In the genomic region with DNA sequence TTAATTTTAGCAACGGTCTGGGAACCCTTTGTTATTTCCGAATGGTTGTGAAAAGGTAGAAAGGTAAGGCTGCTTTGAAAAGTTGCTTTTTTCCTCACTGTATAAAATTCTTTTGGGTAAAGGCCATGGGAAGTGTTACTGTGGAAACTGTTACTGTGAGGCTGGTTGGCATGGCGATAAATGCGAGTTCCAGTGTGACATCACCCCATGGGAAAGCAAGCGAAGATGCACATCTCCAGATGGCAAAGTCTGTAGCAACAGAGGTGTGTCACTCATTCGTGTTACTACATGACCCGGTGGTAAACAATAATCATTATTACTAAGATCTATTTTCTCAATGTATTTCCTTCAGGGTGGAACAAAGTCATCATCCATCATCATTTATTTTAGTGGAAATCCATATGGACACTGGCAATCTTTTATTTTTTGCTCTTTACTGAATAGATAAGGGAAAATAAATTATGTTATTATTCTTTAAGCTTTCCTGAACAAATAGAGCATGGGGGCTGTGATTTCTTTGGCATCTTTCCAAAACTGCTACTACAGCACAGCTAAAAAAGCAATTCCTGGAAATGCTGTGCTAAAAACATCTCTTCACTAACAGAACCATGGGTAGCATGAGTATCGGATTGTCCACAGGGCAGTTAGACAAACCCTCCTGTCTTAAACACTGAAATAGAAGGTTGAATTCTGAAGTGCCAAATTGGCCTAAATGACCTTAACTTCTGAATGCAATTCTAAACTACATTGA, we compare ENCODE assay signal across 14 mouse cellular contexts.
DNase-seq lines count a peak whose midpoint lies in the region; ATAC-seq lines count a peak whose summit lies in the region.
"Had no signal": no experiment of that assay in that cellular context is flagged by ENCODE, and none has a peak within 500 bp of the region (broad histone marks: within the 10 kb centered on the region; RNA-seq: fewer than 3 reads in every experiment).

No protein-coding gene starts in this region.

- 42% methylated on average over 8 of the region's 8 CpGs for WGBS in hindbrain, embryonic 14.5 days

- no peaks in the 10 kb centered on the region for H3K27me3 ChIP-seq in hindbrain, embryonic 14.5 days (ENCODE audit: control insufficient read depth, insufficient read depth, low read length)

- H3K4me2 ChIP-seq in hindbrain, embryonic 14.5 days (replicated peaks), result no peak overlapping the region
- H3K4me2 ChIP-seq: lung, embryonic 14.5 days had no signal

- peaks cover 13% of the 10 kb centered on the region; the same call in 1 of the 2 replicates for H3K4me1 ChIP-seq in hindbrain, embryonic 14.5 days (replicated peaks; ENCODE audit: control insufficient read depth, insufficient read depth, low read length)

- no peaks in the 10 kb centered on the region for H3K9me3 ChIP-seq in hindbrain, embryonic 14.5 days (ENCODE audit: control insufficient read depth, low read length)

- peak; percentile 84; the same call in 1 of the 2 replicates for ATAC-seq in hindbrain, embryonic 14.5 days (ENCODE audit: low FRiP score)
- ATAC-seq in inflammation-experienced regulatory T-cells, adult 6 months, result no peak

- DNase-seq in retina, postnatal 1 day, result peak; percentile 17
- DNase-seq in retina, embryonic 14.5 days (ENCODE audit: low spot score), result no peak
- DNase-seq in hindbrain, embryonic 14.5 days (ENCODE audit: low spot score), result peak; percentile 58
- DNase-seq in mesoderm, embryonic 11.5 days (ENCODE audit: low read depth, low spot score), result peak; percentile 43
- DNase-seq in right cerebral cortex, postnatal 4 days, result peak; percentile 25
- DNase-seq in yolk sac, embryonic 10.5 days (ENCODE audit: low spot score), result no peak
- DNase-seq in lung, postnatal 36 days, result no peak
- DNase-seq: adrenal gland, adult 2 months; cerebellum, postnatal 25 days; gastrocnemius, adult 2 months; heart, postnatal 14 days; lung, embryonic 14.5 days; thymus, adult 2 months had no signal

- H3K27ac ChIP-seq in hindbrain, embryonic 14.5 days, result no peak overlapping the region
- H3K27ac ChIP-seq: gastrocnemius, adult 2 months had no signal

- H3K9ac ChIP-seq in hindbrain, embryonic 14.5 days, result no peak overlapping the region
- H3K9ac ChIP-seq: lung, embryonic 14.5 days had no signal

- H3K4me3 ChIP-seq in hindbrain, embryonic 14.5 days (replicated peaks; ENCODE audit: low read length), result no peak overlapping the region
- H3K4me3 ChIP-seq: gastrocnemius, adult 2 months had no signal

- no peaks in the 10 kb centered on the region for H3K36me3 ChIP-seq in hindbrain, embryonic 14.5 days (replicated peaks; ENCODE audit: control insufficient read depth, insufficient read depth)

Comparison
In these comparisons a context has a peak if more than half of its experiments do, and no peak if none do; other contexts are left out.
1. DNase-seq: peak in retina, postnatal 1 day (single experiment), hindbrain, embryonic 14.5 days (single experiment), mesoderm, embryonic 11.5 days (single experiment) and right cerebral cortex, postnatal 4 days (single experiment); none in retina, embryonic 14.5 days (single experiment), yolk sac, embryonic 10.5 days (single experiment) and lung, postnatal 36 days (single experiment).